In genomic region chr2:49734013-49734780, GRCm38 (mm10) we compare ENCODE assay signal across 1 mouse cellular context.
TF ChIP-seq lines count a peak whose summit lies in the region.

No protein-coding gene starts in this region.

TF ChIP-seq in CH12.LX, 34 proteins besides CTCF, POLR2A, EP300 and RAD21 (continued from another document):
- TF ChIP-seq HCFC1 (IDR thresholded peaks at IDR 0.05; ENCODE audit: low read depth, low read length) (peak; percentile 50), CHD1 (IDR thresholded peaks at IDR 0.05; ENCODE audit: low read depth, low read length) (peak; percentile 83; the same call in 1 of the 2 replicates), ZC3H11A (IDR thresholded peaks at IDR 0.05; ENCODE audit: low read depth, low read length) (peak; percentile 60), USF2 (conservative IDR thresholded peaks at IDR 0.05; ENCODE audit: low read depth, low read length) (no peak; the same call in 1 of the 2 replicates), ETS1 (conservative IDR thresholded peaks at IDR 0.05; ENCODE audit: low read depth, low read length) (peak; percentile 44), SIN3A (IDR thresholded peaks at IDR 0.05; ENCODE audit: low read length) (peak; percentile 82), MAFK (IDR thresholded peaks at IDR 0.05; ENCODE audit: insufficient replicate concordance, low read length) (peak; percentile 56; the same call in 1 of the 2 replicates), GABPA (IDR thresholded peaks at IDR 0.05; ENCODE audit: insufficient replicate concordance, low read depth, low read length) (no peak), NELFE (IDR thresholded peaks at IDR 0.05; ENCODE audit: low read depth, low read length) (peak; percentile 60), KAT2A (IDR thresholded peaks at IDR 0.05; ENCODE audit: insufficient replicate concordance, low read length) (0 out of 2 replicates have a peak, but pooled peaks have one; percentile 48), E2F4 (IDR thresholded peaks at IDR 0.05; ENCODE audit: insufficient replicate concordance, low read depth, low read length) (peak; percentile 78; the same call in 1 of the 2 replicates), TCF12 (IDR thresholded peaks at IDR 0.05; ENCODE audit: low read depth, low read length) (peak; percentile 74; the same call in 1 of the 2 replicates), ZKSCAN1 (IDR thresholded peaks at IDR 0.05; ENCODE audit: borderline replicate concordance, low read depth, low read length) (no peak), JUND (conservative IDR thresholded peaks at IDR 0.05; ENCODE audit: low read depth, low read length) (peak; percentile 64), RCOR1 (conservative IDR thresholded peaks at IDR 0.05; ENCODE audit: low read depth, low read length) (0 out of 2 replicates have a peak, but pooled peaks have one; percentile 28), MAZ (IDR thresholded peaks at IDR 0.05; ENCODE audit: low read depth, low read length) (peak; percentile 94), BHLHE40 (IDR thresholded peaks at IDR 0.05; ENCODE audit: low read depth, low read length) (peak; percentile 79), MXI1 (IDR thresholded peaks at IDR 0.05; ENCODE audit: low read depth, low read length) (peak; percentile 37)
TF ChIP-seq in CH12.LX: peak in this region for 26.
